Mouse (Mus musculus) neural tube, embryonic 15.5 days (tissue): ENCODE measurements around the gene Phf13. TPM values are rescaled to one million over a fixed set of nuclear protein-coding genes. Genes with fewer than 3 reads are reported as not detected.
A peak's percentile ranks its signal among the peaks of the same experiment; 100 is the strongest.
"Not testable (repeated sequence)": the region's sequence is repeated elsewhere in the genome, so short reads cannot be mapped to it uniquely, and the experiment has no call there.

Source experiments
- ATAC-seq: fragments of 200-750 bp; cut with Nextera tagmentation; 2 replicates; pipeline ENCODE4 v1.8.0; 2017; ENCODE audit warnings: mild to moderate bottlenecking, moderate TSS enrichment, moderate library complexity; ENCODE audit not compliant: low FRiP score
- H3K27ac ChIP-seq: fragments of 300-500 bp; sonication (generic); replicated peaks from 2 replicates; pipeline ENCODE4 v1.5.1; 2015; ENCODE audit warnings: mild to moderate bottlenecking, inconsistent platforms
- H3K27me3 ChIP-seq: fragments of 300-500 bp; sonication (generic); replicated peaks from 2 replicates; pipeline ENCODE4 v1.6.1; 2015; ENCODE audit warnings: inconsistent platforms
- H3K36me3 ChIP-seq: fragments of 300-500 bp; sonication (generic); 2 replicates; pipeline ENCODE4 v1.6.1; 2015; ENCODE audit warnings: inconsistent platforms
- H3K4me1 ChIP-seq: fragments of 300-500 bp; sonication (generic); 2 replicates; pipeline ENCODE4 v1.6.1; 2015; ENCODE audit warnings: inconsistent platforms
- H3K4me2 ChIP-seq: fragments of 300-500 bp; sonication (generic); 2 replicates; pipeline ENCODE4 v1.6.1; 2015; ENCODE audit warnings: inconsistent platforms, mild to moderate bottlenecking, moderate library complexity
- H3K4me3 ChIP-seq: fragments of 300-500 bp; sonication (generic); replicated peaks from 2 replicates; pipeline ENCODE4 v1.5.1; 2015; ENCODE audit warnings: mild to moderate bottlenecking, inconsistent platforms
- H3K9ac ChIP-seq: fragments of 300-500 bp; sonication (generic); replicated peaks from 2 replicates; pipeline ENCODE4 v1.6.1; 2015; ENCODE audit warnings: mild to moderate bottlenecking, inconsistent platforms
- H3K9me3 ChIP-seq: fragments of 300-500 bp; sonication (generic); replicated peaks from 2 replicates; pipeline ENCODE4 v1.6.1; 2016; ENCODE audit warnings: inconsistent platforms
- WGBS: fragments of 180-500 bp; shearing (Covaris S2); methylation state at CpG from one replicate; pipeline ENCODE4 v1.1.7; 2015; ENCODE audit warnings: mixed read lengths; 5-methylcytosine and 5-hydroxymethylcytosine counted together
- polyA plus RNA-seq: library from polyadenylated mRNA; unstranded; fragments of >200 nt; fragmentation: Nextera tagmentation; extraction: Ambion mirVana; gene quantifications from 2 replicates; pipeline ENCODE4 v1.2.1, GENCODE M21; 2015

The Phf13 gene
- polyA plus RNA-seq = 21.3 TPM in 2 replicates

DNA sequence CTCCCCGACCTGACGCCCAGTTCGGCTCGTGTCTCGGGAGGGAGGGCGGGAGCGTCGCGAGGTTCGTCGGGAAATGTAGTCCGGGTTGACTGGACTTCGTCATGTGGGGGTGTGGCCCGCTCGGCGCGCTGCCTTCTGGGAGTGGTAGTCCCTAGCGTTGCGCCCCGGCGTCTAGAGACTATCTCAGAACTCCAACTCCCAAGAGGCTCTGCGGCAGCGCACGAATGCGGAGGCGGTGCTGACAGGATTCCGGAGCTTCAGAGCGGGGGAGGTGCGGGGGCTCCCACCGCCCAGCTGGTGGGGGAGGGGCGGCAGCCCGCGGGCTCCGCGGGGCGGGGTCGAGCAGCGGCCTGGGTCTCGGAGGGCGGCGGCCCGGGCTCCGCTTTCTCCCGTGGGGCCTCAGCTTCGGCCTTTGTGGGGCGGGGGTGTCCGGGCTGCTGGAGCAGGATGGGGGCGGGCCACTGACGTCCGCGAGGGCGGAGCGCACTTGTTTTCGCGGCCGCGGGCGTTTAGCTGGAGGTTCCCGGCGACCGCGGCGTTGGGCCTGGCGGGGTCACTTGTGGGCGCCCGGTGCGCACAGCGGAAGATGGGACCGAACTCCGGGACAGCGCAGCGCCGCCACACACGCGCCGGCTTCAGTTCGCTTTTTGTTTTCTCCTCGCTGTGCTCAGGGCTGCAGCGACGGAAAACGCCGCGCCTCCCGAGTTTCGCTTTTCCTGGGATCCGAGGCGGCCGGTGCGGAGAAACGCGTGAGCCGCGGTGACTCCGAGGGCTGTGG, at the start of gene Phf13:
Phf13 (minus strand) TSS at position 86 of the 778 bp plus-strand sequence.
- ATAC-seq = peak; percentile 96
- H3K36me3 ChIP-seq = peaks cover 14% of the 10 kb centered on the region

DNA sequence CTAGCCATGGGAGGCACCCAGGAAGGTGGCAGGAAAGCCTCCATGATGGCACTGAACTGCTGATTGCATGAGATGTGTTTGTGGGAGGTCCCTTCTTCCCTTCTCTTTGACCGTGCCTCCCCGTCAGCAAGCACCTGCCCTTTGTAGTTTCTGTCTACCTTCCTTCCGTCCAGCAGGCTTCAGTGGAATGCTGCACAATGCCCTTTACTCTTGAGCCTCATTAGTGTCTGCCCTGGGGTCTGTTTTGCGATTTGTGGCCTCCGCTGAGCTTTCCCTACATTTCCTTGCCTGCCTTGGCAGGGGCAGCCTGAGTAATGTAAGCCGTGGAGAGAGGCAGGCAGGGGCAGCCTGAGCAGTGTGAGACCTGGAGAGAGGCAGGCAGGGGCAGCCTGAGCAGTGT, 48.6 kb upstream of the Phf13 start:
- ATAC-seq = no peak
- Histone ChIP-seq H3K9me3 (no peaks in the 10 kb centered on the region), H3K27ac (no peak overlapping the region), H3K4me2 (no peak overlapping the region), H3K27me3 (no peaks in the 10 kb centered on the region), H3K4me3 (no peak overlapping the region), H3K4me1 (peaks cover 16% of the 10 kb centered on the region), H3K36me3 (peaks cover 80% of the 10 kb centered on the region), H3K9ac (no peak overlapping the region)
- 85% methylated on average over 6 of the region's 6 CpGs for WGBS

More for the DNA sequence above, at the start of gene Phf13:
- no peaks in the 10 kb centered on the region for H3K27me3 ChIP-seq
- H3K9me3 ChIP-seq = no peaks in the 10 kb centered on the region
- H3K4me3 ChIP-seq = peak within 1 kb of the TSS; percentile 98
- H3K9ac ChIP-seq = peak within 1 kb of the TSS; percentile 90
- H3K4me1 ChIP-seq = peaks cover 30% of the 10 kb centered on the region
- H3K4me2 ChIP-seq = peak within 1 kb of the TSS; percentile 90
- peak within 1 kb of the TSS; percentile 88 for H3K27ac ChIP-seq
- WGBS = under 1% methylated on average over 80 of the region's 94 CpGs

- H3K27me3 ChIP-seq = no peaks in the 10 kb centered on the region
- no peak overlapping the region for H3K9ac ChIP-seq
- H3K36me3 ChIP-seq = peaks cover 69% of the 10 kb centered on the region
- peaks cover 20% of the 10 kb centered on the region for H3K4me1 ChIP-seq
- no peak overlapping the region for H3K4me3 ChIP-seq
- ATAC-seq = no peak
- no peak overlapping the region for H3K27ac ChIP-seq
- WGBS = 85% methylated on average over 3 of the region's 3 CpGs
- no peaks in the 10 kb centered on the region for H3K9me3 ChIP-seq
- no peak overlapping the region for H3K4me2 ChIP-seq
Observed at GRCm38 (mm10) chr4:152043171-152043570, 47.1 kb upstream of the Phf13 start.

- H3K9me3 ChIP-seq = no peaks in the 10 kb centered on the region
- H3K4me3 ChIP-seq = no peak overlapping the region
- 94% methylated on average over 22 of the region's 22 CpGs for WGBS
- no peak overlapping the region for H3K9ac ChIP-seq
- peaks cover 58% of the 10 kb centered on the region for H3K36me3 ChIP-seq
- H3K4me2 ChIP-seq = no peak overlapping the region
- H3K27ac ChIP-seq = no peak overlapping the region
- no peak for ATAC-seq
- no peaks in the 10 kb centered on the region for H3K27me3 ChIP-seq
- peaks cover 20% of the 10 kb centered on the region for H3K4me1 ChIP-seq
Observed at GRCm38 (mm10) chr4:152041924-152042641, 46.0 kb upstream of the Phf13 start.

DNA sequence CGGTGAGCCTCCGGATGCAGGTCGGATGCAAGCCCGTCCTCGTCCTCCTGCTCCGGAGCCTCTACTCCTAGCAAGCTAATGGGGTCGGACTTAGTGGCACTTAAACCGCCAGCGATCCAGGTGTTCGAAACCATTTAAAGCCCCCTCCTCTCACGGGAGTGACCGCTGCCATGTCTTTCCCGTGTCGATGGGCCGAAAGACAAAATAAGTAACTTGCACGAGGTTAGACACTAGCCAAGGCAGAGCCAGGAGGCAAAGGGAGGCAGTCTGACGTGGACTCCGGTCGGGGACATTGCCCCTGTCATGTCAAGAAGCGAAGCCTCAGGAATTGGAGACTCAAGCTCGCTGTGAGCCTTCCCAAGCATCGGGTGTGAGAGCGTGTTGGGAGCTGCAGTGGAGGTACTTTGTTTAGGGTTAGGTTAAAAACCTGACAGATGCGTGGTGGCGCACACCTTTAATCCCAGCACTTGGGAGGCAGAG, 43.8 kb upstream of the Phf13 start:
- WGBS = 5% methylated on average over 25 of the region's 25 CpGs
- H3K36me3 ChIP-seq = peaks cover 39% of the 10 kb centered on the region
- H3K9ac ChIP-seq = peak overlapping the region; percentile 85
- H3K27me3 ChIP-seq = no peaks in the 10 kb centered on the region
- no peak overlapping the region for H3K27ac ChIP-seq
- peak overlapping the region; percentile 97 for H3K4me3 ChIP-seq
- H3K4me2 ChIP-seq = peak overlapping the region; percentile 95
- no peak for ATAC-seq
- H3K9me3 ChIP-seq = no peaks in the 10 kb centered on the region
- peaks cover 20% of the 10 kb centered on the region for H3K4me1 ChIP-seq

DNA sequence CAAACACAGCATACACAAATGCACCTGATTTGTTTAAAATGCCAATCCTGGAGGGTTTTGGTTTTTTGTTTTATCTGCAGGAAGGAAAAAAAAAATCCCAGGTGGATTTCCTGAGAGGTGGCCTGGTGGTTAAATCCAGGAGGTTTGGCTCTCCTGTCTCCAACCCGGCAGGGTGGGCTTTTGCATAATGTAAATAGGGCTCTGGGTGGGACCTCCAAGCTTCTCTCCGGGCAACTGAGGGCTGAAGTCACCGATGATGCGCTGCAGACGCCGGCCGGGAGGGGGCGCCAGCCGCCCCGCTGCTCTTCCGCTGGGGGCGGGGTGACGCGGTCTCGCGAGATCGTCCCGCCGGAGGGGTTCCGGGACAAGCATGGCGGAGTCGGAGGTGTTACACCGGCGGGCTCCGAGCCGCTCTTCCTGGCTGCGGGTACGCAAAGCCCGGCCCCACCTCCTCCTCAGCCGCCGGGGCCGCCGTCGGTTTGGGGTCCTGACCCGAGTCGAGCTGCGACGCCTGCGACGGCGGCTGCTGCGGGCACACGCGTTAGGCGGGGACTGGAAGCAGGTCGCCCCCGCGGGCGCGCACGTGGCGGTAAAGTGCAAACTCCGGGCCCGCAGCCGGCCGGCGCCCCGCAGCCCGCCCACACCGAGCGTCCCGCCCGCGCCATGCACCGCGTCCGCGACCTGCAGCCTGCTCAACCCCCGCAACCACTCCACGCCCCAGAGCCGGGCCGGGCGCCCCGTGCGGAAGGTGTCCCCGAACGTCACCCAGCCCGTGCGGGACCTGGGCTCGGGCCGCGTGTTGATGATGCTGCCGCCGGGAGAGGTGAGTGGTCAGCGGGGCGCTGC, 43.1 kb upstream of the Phf13 start, which contains the start of gene Nol9:
Nol9 (plus strand) TSS at position 337 of the 846 bp plus-strand sequence.
- Histone ChIP-seq H3K4me1 (peaks cover 20% of the 10 kb centered on the region), H3K9me3 (no peaks in the 10 kb centered on the region), H3K4me2 (peak within 1 kb of the TSS; percentile 95), H3K27me3 (no peaks in the 10 kb centered on the region), H3K9ac (peak within 1 kb of the TSS; percentile 85), H3K27ac (no peak within 1 kb of the TSS; the same call in 1 of the 2 replicates), H3K36me3 (peaks cover 33% of the 10 kb centered on the region), H3K4me3 (peak within 1 kb of the TSS; percentile 97)
- under 1% methylated on average over 70 of the region's 86 CpGs for WGBS
- ATAC-seq = peak; percentile 91

DNA sequence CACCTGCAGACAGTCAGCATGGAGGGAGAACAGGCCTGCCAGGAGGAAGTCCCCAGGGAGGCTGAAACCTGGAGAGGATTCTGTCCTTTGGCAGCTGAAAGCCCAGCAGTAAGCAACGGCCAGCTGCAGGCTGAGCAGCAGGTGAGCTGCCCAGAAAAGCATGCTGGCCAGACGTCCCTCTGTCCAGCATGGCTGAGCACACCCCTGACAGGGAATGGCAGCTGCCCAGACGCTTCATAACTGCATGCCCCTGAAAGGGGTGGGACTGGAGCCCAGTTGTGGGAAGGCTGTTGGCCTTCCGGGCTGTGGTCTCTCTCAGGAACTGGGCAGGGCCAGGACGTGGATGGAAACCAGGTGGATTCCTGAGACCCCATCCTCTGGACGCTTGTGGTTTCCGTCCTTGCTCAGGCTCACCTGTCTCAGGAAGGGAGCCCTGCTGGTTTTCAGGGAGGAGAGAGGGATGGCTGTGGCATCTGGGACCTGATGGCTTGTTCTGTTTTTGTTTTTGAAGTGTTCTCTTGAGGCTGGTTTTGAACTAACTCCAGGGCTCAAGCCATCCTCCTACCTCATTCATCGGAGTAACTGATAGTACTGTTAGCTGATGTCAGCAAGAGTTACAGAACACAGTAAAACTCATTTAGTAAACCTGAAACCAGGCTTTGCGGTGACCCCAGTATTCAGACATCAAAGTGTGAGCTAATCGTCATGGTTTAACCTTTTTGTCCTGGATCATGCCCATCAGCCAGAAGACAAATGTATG, 42.3 kb upstream of the Phf13 start, which contains the start of gene Tas1r1:
Tas1r1 (minus strand) TSS at position 344 of the 760 bp plus-strand sequence.
- Histone ChIP-seq H3K9ac (peak within 1 kb of the TSS; percentile 85), H3K36me3 (peaks cover 25% of the 10 kb centered on the region), H3K4me3 (peak within 1 kb of the TSS; percentile 97), H3K27ac (no peak within 1 kb of the TSS; the same call in 1 of the 2 replicates), H3K9me3 (no peaks in the 10 kb centered on the region), H3K27me3 (no peaks in the 10 kb centered on the region), H3K4me2 (peak within 1 kb of the TSS; percentile 95), H3K4me1 (peaks cover 20% of the 10 kb centered on the region)
- 56% methylated on average over 10 of the region's 10 CpGs for WGBS
- no peak for ATAC-seq

- peaks cover 20% of the 10 kb centered on the region for H3K4me1 ChIP-seq
- not testable (repeated sequence) for ATAC-seq, H3K27me3 ChIP-seq, H3K36me3 ChIP-seq, H3K9me3 ChIP-seq, H3K4me2 ChIP-seq, H3K27ac ChIP-seq, H3K4me3 ChIP-seq, H3K9ac ChIP-seq
- WGBS = 91% methylated on average over 6 of the region's 6 CpGs
Observed at GRCm38 (mm10) chr4:152036464-152036863, 40.4 kb upstream of the Phf13 start.

GRCm38 (mm10) chr4:152032922-152033321, 36.9 kb upstream of the Phf13 start:
- Histone ChIP-seq H3K4me1 (peaks cover 22% of the 10 kb centered on the region), H3K9me3 (no peaks in the 10 kb centered on the region), H3K36me3 (no peaks in the 10 kb centered on the region), H3K4me3 (no peak overlapping the region), H3K27me3 (0 out of 2 replicates have a peak, but pooled peaks cover 3% of the 10 kb centered on the region), H3K27ac (no peak overlapping the region), H3K9ac (no peak overlapping the region), H3K4me2 (no peak overlapping the region)
- no peak for ATAC-seq
- WGBS = 92% methylated on average over 13 of the region's 13 CpGs

DNA sequence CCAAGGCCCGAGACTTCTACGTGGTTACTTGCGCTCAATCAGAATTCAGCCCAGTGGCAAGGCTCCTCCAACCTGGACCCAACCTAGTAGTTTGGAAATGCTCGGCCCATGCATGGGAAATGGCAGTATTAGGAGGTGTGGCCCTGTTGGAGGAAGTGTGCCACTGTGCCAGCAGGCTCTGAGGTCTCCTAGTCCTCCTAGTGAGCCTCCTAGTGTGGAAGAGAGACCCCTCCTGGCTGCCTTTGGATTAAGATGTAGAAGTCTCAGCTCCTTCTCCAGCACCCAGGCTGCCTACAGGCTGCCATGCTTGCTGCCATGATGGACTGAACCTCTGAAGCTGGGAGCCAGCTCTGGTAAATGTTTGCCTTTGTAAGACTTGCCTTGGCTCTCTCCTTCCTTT, 33.9 kb upstream of the Phf13 start:
- peak overlapping the region; percentile 29 for H3K4me2 ChIP-seq
- ATAC-seq = no peak
- H3K9me3 ChIP-seq = no peaks in the 10 kb centered on the region
- 0 out of 2 replicates have a peak overlapping the region, but pooled peaks have one; percentile 6 for H3K9ac ChIP-seq
- H3K4me1 ChIP-seq = peaks cover 43% of the 10 kb centered on the region
- 65% methylated on average over 4 of the region's 4 CpGs for WGBS
- no peak overlapping the region for H3K27ac ChIP-seq
- H3K27me3 ChIP-seq = 0 out of 2 replicates have a peak, but pooled peaks cover 3% of the 10 kb centered on the region
- H3K4me3 ChIP-seq = peak overlapping the region; percentile 8; the same call in 1 of the 2 replicates
- H3K36me3 ChIP-seq = no peaks in the 10 kb centered on the region
